Mouse (Mus musculus) adrenal gland, adult 8-10 months (tissue): ENCODE data around the gene Gm11939. TPM values are rescaled to one million over a fixed set of nuclear protein-coding genes. Genes with fewer than 3 reads are reported as not detected.
"Not testable (repeated sequence)": the region's sequence is repeated elsewhere in the genome, so short reads cannot be mapped to it uniquely, and the experiment has no call there.

Source experiments
- DNase-seq: peaks from one replicate; pipeline ENCODE4 v3.0.0; 2022
- total RNA-seq, 4 experiments: library from RNA; stranded (reverse); gene quantifications; 2 replicates each; pipeline ENCODE4 v1.2.4; 2022

Gm11939 gene
- total RNA-seq: not detected

DNA sequence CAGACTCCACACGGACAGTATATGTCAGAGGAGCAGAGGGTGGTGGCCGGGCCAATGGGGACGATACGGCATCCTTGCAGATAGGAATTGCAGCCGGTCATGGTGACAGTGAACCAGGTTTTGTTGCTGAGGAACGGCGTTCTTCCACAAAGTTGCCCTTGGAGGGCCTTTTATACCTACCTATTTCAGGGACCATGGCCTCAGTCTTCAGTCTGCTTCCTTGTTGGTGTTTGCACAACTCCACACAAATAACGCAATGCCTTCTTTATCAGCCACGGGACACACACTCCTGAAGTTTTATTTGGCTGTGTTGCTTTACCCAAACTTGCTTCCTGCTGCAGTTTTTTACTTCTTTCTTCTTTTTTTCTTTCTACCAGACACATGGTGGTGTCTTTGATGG lies at the start of gene Gm11939:
Gene Gm11939, minus strand, starts transcription at position 101 of the 400 bp plus-strand sequence.
- no peak for DNase-seq

GRCm38 (mm10) chr11:99603208-99603607 lies 43.9 kb upstream of the Gm11939 start, which contains the start of gene Gm11938:
Gene Gm11938, minus strand, starts transcription at chr11:99603308.
- DNase-seq: not testable (repeated sequence)

DNA sequence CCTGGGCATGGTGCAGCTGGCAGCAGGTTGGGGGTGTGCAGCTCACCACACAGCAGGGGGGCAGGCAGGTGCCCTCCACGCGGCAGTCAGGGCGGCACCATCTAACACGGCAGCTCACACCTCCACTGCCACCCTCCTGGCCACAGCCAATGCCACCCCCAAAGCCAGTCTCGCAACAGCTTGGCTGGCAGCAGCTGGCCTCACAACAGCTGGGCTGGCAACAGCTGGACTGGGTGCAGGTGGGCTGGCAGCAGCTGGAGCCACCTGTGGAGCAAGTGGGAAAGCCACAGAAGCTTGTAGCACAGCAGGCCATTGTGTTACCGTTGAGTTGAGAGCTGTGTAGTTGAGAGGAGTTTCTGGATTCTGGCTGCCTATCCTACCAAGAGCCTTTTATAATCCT lies 38.5 kb upstream of the Gm11939 start, which contains the start of gene Krtap9-3:
Gene Krtap9-3, minus strand, starts transcription at position 364 of the 400 bp plus-strand sequence.
- not testable (repeated sequence) for DNase-seq

DNA sequence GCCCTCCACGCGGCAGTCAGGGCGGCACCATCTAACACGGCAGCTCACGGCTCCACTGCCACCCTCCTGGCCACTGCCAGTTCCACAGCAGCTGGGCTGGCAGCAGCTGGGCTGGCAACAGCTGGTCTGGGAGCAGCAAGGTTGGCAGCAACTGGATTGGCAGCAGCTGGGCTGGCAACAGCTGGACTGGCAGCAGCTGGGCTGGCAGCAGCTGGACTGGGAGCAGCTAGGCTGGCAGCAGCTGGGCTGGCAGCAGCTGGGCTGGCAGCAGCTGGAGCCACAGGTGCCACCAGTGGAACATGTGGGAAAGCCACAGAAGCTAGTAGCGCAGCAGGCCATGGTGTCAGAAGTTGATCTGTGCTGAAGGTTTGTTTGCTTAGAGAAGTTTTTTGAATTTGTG lies 31.7 kb upstream of the Gm11939 start, which contains the start of gene Krtap1-3:
Gene Krtap1-3, minus strand, starts transcription at position 359 of the 400 bp plus-strand sequence.
- DNase-seq: no peak

GRCm38 (mm10) chr11:99585096-99585495 lies 25.8 kb upstream of the Gm11939 start:
- no peak for DNase-seq

DNA sequence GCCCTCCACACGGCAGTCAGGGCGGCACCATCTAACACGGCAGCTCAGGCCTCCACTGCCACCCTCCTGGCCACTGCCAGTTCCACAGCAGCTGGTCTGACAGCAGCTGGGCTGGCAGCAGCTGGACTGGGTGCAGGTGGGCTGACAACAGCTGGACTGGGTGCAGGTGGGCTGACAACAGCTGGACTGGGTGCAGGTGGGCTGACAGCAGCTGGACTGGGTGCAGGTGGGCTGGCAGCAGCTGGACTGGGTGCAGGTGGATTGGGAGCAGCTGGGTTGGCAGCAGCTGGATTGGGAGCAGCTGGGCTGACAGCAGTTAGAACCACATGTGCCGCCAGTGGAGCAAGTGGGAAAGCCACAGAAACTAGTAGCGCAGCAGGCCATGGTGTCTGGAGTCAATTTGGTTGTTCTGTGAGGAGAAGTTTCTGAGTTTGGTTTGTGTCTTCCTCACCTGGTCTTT lies 24.0 kb upstream of the Gm11939 start, which contains the start of gene Krtap1-4:
Gene Krtap1-4, minus strand, starts transcription at position 410 of the 460 bp plus-strand sequence.
- DNase-seq: no peak

GRCm38 (mm10) chr11:99581564-99581963 lies 22.3 kb upstream of the Gm11939 start:
- DNase-seq: no peak

- DNase-seq: no peak
Observed at GRCm38 (mm10) chr11:99581051-99581450, 21.8 kb upstream of the Gm11939 start.

- DNase-seq: no peak
Observed at GRCm38 (mm10) chr11:99580636-99581035, 21.4 kb upstream of the Gm11939 start, which contains the start of gene Krtap1-5. Gene Krtap1-5, minus strand, starts transcription at chr11:99581016.

GRCm38 (mm10) chr11:99574106-99574505 lies 14.8 kb upstream of the Gm11939 start:
- DNase-seq: peak; percentile 22

GRCm38 (mm10) chr11:99573164-99573563 lies 13.9 kb upstream of the Gm11939 start:
- no peak for DNase-seq

- no peak for DNase-seq
Observed at GRCm38 (mm10) chr11:99566530-99566929, 7.3 kb upstream of the Gm11939 start, which contains the start of gene Krtap3-1. Gene Krtap3-1, minus strand, starts transcription at chr11:99566630.

- DNase-seq: no peak
Observed at GRCm38 (mm10) chr11:99562580-99562979, 3.3 kb upstream of the Gm11939 start.

GRCm38 (mm10) chr11:99557976-99558745 lies 1.1 kb downstream of the Gm11939 start:
- DNase-seq: no peak

DNA sequence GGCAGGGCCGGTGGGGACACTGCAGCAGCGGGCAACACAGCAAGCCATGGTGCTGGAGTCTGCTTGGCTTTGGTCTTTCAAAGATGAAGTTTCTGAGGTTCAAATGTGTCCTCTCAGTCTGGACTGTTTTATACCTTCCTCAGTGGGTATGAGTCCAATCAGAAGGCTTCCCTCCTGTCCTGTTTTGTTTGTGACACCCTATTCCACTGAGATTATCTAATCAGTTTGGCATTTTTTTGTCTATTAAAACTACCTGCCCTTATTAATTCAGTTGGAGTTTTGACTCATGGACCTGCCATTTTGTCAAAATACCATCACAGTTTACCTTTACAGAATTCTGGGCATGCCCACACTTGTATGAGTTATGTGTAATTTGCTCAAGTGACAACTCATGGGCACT lies 2.5 kb downstream of the Gm11939 start, which contains the start of gene Krtap3-2:
Gene Krtap3-2, minus strand, starts transcription at position 101 of the 400 bp plus-strand sequence.
- DNase-seq: no peak

GRCm38 (mm10) chr11:99556195-99556594 lies 3.1 kb downstream of the Gm11939 start:
- DNase-seq: no peak

DNA sequence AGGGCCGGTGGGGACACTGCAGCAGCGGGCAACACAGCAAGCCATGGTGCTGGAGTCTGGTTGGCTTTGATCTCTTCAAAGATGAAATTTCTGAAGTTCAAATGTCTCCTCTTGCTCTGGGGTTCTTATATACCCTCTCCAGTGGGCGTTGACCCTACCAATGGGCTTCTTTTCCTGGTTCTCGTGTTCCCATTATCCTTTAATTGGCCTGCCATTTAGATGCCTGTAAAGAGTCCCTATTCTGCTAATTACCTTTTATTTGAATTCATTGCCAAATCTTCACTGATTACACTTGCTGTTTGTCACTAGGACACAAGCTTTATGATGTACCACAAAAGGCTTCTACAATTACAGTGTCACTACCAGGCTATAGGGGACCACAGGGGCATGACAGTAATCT lies 8.5 kb downstream of the Gm11939 start, which contains the start of gene Krtap3-3:
Gene Krtap3-3, minus strand, starts transcription at position 101 of the 400 bp plus-strand sequence.
- no peak for DNase-seq

DNA sequence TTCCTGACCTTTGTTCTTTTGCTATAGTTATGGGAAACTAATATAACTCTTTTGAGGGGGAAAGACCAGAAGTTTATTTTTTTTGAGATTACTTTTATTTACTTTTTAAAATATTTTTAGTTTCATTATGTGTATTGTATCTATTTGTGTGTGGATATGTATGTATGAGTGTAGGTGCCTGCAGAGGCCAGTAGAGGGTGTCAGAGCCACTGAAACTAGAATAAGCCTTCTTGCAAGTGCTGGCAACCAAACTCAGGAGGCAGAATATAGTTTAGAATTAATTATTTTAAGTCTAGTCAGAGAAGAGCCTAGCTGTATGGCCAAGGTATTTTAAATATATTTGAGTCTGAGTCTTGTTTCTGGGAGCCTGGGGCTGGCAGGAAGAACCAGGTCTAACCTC lies 11.4 kb downstream of the Gm11939 start:
- DNase-seq: no peak

DNA sequence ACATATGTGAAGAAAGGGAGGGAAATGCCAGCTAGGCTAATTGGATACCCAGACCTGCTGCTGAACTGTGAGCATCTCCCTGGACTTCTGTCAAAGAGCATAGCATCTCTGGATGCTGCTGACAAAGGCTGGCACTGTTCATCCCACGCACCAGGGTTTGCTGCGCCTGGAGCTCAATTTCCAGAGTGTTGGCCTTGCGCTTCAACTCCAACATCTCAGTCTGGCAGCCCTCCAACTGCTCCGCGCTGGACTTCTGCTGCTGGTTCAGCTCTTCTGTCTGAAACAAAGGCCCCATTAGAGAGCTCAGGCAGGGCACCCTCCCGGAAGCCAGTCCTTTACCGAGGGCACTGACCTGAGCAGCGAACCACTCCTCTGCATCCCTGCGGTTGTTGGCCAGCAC lies 19.5 kb downstream of the Gm11939 start:
- DNase-seq: peak; percentile 2

DNA sequence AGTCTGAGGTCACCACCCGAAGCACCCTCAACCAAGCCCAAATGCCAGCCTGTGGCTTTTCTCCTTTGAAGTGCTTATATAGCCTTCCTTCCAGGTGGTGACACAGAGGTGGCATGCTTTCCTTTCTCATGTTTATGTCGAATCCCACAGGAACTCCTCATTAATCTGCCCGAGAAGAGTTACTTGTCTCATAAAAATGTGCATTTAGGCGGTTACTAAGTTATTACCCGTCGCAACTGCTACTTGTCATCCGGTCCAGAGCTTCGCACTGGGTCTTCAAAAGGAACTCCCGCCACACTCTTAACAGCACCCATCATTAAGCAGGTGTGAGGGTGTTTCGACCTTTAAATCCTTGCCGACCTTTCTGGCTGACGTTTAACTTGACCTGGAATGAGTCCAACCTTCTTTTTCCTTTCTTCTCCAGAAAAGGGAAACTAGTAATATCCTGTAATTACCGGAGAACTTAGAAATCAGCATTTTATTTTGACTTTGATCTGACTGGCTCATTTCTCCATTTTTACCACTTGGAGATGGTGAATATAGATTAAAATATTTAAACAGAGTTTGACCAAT lies 37.9 kb downstream of the Gm11939 start, which contains the start of gene Krt39:
Gene Krt39, minus strand, starts transcription at position 51 of the 573 bp plus-strand sequence.
- DNase-seq: no peak

DNA sequence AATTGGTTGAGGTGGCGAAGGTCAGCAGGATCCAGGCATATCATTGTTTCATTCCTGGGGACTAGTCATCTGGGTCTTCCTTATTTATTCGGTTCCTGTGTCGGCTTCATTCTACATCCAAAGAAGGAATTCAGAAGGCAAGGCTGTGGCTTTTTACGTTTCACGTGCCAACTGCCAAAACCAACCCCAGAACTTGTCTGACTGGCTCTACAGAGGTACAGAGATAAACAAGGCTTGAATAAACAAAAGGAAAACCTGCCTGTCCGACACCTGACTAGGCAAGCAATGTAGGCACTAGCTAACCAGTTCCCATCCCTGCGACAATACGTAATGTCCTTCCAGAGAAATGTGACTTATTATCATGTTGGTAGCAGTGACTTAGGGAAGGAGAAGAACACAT lies 45.2 kb downstream of the Gm11939 start:
- no peak for DNase-seq
